Mouse (Mus musculus) central nervous system, embryonic 14 days (tissue): ENCODE data around the gene Gm3373. TPM values are rescaled to one million over a fixed set of nuclear protein-coding genes. Genes with fewer than 3 reads are reported as not detected.

Experiments
- polyA plus RNA-seq: library from polyadenylated mRNA; depleted of rRNA; stranded (reverse); fragments of >200 nt; gene quantifications from 2 replicates; pipeline ENCODE4 v1.2.3, GENCODE M21; 2012; rRNA removed

Gm3373 gene
- polyA plus RNA-seq = 2.1 and 2.3 TPM in 2 replicates

DNA sequence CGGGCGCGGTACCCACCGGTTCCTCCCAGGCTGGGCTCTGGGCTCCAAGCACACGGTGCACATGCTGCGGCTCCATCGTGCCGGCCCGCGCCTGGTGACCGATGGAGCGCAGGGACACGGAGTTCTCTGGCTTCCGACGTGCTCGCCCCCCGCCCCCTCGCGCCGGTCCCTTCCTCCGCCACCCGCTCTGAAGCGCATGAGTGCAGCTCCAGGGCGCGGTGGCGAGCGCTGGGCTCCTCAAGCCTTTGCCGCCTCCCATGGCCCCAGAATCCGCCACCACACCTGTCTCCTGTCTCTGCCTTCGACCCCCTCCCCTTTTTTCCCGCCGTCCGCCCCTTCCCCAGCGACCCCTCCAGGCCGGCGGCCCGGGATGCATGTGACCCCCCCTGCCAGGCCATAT lies at the start of gene Gm3373:
Gene Gm3373 (minus strand): TSS at position 101 of the 400 bp plus-strand sequence.

DNA sequence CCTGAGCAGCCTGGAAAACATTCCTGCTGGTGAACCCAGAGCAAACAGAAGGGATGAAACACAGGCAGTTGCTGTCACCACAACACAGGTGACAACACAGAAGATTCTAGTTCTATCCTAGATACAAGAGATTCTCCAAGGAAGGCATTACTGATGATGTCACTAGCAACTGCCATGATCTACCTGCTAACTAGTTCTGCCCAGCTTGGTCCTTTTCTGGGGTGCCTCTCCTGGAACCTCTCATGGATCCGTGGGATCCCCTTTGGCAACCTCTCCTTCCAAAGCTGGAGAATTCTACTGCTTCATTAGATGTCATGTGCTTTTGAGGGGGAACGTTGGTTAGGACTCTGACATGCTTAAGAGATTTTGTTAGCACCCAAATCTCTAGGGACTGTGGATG lies 54.0 kb downstream of the Gm3373 start, which contains the start of gene Gm9603:
Gene Gm9603 (minus strand): TSS at position 101 of the 400 bp plus-strand sequence.

Other genes with a start within 250 kb of the Gm3373 start
- gene Gm3488, start 239.9 kb downstream of the Gm3373 start, polyA plus RNA-seq = 9.8 and 10.2 TPM in 2 replicates
- gene Gm3532, start 203.1 kb downstream of the Gm3373 start, polyA plus RNA-seq = 0.10 and 0.18 TPM in 2 replicates
- gene Gm8265, start 108.5 kb downstream of the Gm3373 start, polyA plus RNA-seq = not detected in 2 replicates
- not detected in 2 replicates for gene Gm9603, start 54.1 kb downstream of the Gm3373 start, polyA plus RNA-seq
- 6.3 and 10.0 TPM in 2 replicates for gene Gm3383, start 66.4 kb upstream of the Gm3373 start, polyA plus RNA-seq
- not detected in 2 replicates for gene Gm3424, start 88.8 kb upstream of the Gm3373 start, polyA plus RNA-seq
- gene Gm8237, start 138.8 kb upstream of the Gm3373 start, polyA plus RNA-seq = 0.60 and 0.64 TPM in 2 replicates
- gene Gm3248, start 220.2 kb upstream of the Gm3373 start, polyA plus RNA-seq = 2.0 and 2.2 TPM in 2 replicates
- not detected in 2 replicates for gene Gm3453, start 237.6 kb upstream of the Gm3373 start, polyA plus RNA-seq